Mouse (Mus musculus) forebrain, embryonic 11.5 days (tissue): ENCODE measurements around the gene Gm21969. TPM values are rescaled to one million over a fixed set of nuclear protein-coding genes. Genes with fewer than 3 reads are reported as not detected.

Source experiments
- ATAC-seq: fragments of 200-750 bp; cut with Nextera tagmentation; replicated peaks from 2 replicates; pipeline ENCODE4 v1.8.0; 2017; ENCODE audit warnings: moderate TSS enrichment; ENCODE audit not compliant: low FRiP score
- DNase-seq: peaks from one replicate; pipeline ENCODE4 v3.0.0-alpha.2; 2017; ENCODE audit warnings: low spot score
- H3K27ac ChIP-seq: fragments of 300-500 bp; sonication (generic); 2 replicates; pipeline ENCODE4 v1.5.1; 2014; ENCODE audit warnings: low read depth, low read length
- H3K27me3 ChIP-seq: fragments of 300-500 bp; sonication (generic); 2 replicates; pipeline ENCODE4 v1.6.1; 2014; ENCODE audit warnings: mild to moderate bottlenecking, low read length, mixed read lengths; ENCODE audit not compliant: control insufficient read depth, insufficient read depth
- H3K36me3 ChIP-seq: fragments of 300-500 bp; sonication (generic); 2 replicates; pipeline ENCODE4 v1.6.1; 2014; ENCODE audit warnings: mild to moderate bottlenecking, low read length, moderate library complexity, mixed read lengths; ENCODE audit not compliant: control insufficient read depth, insufficient read depth
- H3K4me1 ChIP-seq: fragments of 300-500 bp; sonication (generic); replicated peaks from 2 replicates; pipeline ENCODE4 v1.6.1; 2014; ENCODE audit warnings: low read length, mixed read lengths; ENCODE audit not compliant: control insufficient read depth, insufficient read depth
- H3K4me2 ChIP-seq: fragments of 300-500 bp; sonication (generic); 2 replicates; pipeline ENCODE4 v1.6.1; 2014; ENCODE audit warnings: low read depth, mild to moderate bottlenecking, low read length, moderate library complexity, mixed read lengths; ENCODE audit not compliant: severe bottlenecking
- H3K4me3 ChIP-seq: fragments of 300-500 bp; sonication (generic); 2 replicates; pipeline ENCODE4 v1.5.1; 2014; ENCODE audit warnings: low read depth, low read length
- H3K9ac ChIP-seq: fragments of 300-500 bp; sonication (generic); 2 replicates; pipeline ENCODE4 v1.6.1; 2014; ENCODE audit warnings: low read length
- H3K9me3 ChIP-seq: fragments of 300-500 bp; sonication (generic); 2 replicates; pipeline ENCODE4 v1.6.1; 2016; ENCODE audit warnings: low read length, mixed read lengths; ENCODE audit not compliant: control insufficient read depth
- WGBS: fragments of 180-500 bp; shearing (Covaris S2); extraction: QIAGEN DNeasy Blood & Tissue Kit; methylation state at CpG from one replicate; pipeline ENCODE4 v1.1.7; 2014; 5-methylcytosine and 5-hydroxymethylcytosine counted together
- polyA plus RNA-seq: library from polyadenylated mRNA; unstranded; fragments of >200 nt; fragmentation: Nextera tagmentation; extraction: Ambion mirVana; gene quantifications from 2 replicates; pipeline ENCODE4 v1.2.1, GENCODE M21; 2014

The Gm21969 gene
- polyA plus RNA-seq, 1 experiment from 2014 or later, result not detected

DNA sequence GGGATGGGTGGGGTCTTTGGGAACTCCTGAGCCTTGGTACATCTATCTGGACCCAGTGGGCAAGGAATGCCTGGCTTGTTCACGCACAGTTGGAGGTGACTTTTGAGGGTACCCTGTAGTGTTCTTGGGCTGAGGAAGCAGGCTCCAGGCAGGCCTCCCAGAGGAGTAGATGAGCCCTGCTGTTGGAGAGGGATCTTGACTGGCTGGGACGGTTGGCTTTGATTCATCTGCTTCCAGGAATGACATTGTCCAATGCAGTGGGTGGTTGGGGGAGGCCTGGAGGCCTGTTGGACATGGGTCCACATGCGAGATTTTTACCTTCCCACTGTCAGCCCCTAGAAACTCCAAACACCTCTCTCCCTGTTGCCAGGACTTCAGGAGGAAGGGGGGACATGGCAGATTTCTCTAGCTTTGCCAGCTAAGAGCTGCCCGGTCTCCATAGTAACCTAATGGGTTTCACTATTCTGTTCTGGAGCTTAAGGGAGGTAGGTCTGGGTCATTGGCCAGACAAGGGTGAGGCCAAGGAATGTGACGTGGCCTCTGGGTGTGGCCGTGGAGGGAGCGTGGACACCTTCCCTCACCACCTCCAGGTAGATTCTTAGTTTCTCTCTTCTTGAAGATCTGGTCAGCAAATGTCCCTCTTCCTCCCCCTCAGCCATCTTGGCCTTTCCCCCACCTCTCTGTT is 28.7 kb downstream of the Gm21969 start:
- ATAC-seq (no peak), DNase-seq (no peak)
- no peak overlapping the region for H3K27ac ChIP-seq
- no peak overlapping the region for H3K4me2 ChIP-seq
- no peak overlapping the region for H3K9ac ChIP-seq
- no peaks in the 10 kb centered on the region for H3K4me1 ChIP-seq
- H3K36me3 ChIP-seq, result no peaks in the 10 kb centered on the region
- WGBS, result 90% methylated on average over 7 of the region's 7 CpGs
- no peaks in the 10 kb centered on the region for H3K27me3 ChIP-seq
- H3K9me3 ChIP-seq, result no peaks in the 10 kb centered on the region
- H3K4me3 ChIP-seq, result no peak overlapping the region

DNA sequence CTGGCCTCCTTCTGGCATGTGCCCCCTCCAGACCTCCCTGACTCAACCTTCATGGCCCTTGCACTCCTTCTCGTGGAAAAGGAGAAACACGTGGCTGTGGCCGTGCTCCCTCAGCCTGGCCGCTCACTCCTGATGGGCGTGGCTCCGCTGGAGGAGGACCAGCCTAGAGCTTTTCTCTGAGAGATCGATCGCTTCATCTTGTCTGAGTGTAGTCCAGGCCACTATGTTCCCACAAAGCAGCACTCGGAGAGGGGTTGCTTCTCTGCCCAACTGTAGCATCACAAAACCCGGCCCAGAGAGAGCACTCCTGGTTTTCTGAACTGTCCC is 29.2 kb downstream of the Gm21969 start:
- 91% methylated on average over 10 of the region's 10 CpGs for WGBS
- ATAC-seq (no peak), DNase-seq (no peak)
- no peaks in the 10 kb centered on the region for H3K36me3 ChIP-seq
- H3K9me3 ChIP-seq, result no peaks in the 10 kb centered on the region
- H3K4me3 ChIP-seq, result no peak overlapping the region
- H3K4me1 ChIP-seq, result no peaks in the 10 kb centered on the region
- H3K4me2 ChIP-seq, result no peak overlapping the region
- H3K27ac ChIP-seq, result no peak overlapping the region
- no peak overlapping the region for H3K9ac ChIP-seq
- no peaks in the 10 kb centered on the region for H3K27me3 ChIP-seq

DNA sequence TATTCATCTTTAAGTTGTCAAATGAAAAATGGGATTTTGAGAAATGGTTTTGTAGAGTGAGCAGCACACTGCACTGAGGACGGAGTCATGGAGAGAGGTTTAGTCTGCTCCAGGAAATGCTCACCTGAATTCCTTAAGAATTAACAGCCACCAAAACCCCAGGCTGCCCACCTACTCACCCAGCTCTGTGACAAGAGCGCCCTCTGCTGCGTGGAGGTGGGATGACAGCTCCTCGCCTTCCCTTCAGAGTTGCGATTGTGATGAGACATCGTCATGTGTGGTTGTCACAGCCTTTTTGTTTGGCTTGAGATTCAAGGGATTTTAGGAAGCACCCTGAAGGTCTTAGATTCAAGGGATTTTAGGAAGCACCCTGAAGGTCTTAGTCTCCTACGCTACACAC is 33.4 kb downstream of the Gm21969 start:
- no peak overlapping the region for H3K27ac ChIP-seq
- no peak overlapping the region for H3K4me2 ChIP-seq
- 31% methylated on average over 7 of the region's 7 CpGs for WGBS
- no peak overlapping the region for H3K9ac ChIP-seq
- ATAC-seq (no peak), DNase-seq (peak; percentile 88)
- H3K4me3 ChIP-seq, result no peak overlapping the region
- peaks cover 3% of the 10 kb centered on the region; the same call in 1 of the 2 replicates for H3K27me3 ChIP-seq
- H3K9me3 ChIP-seq, result no peaks in the 10 kb centered on the region
- peaks cover 8% of the 10 kb centered on the region; the same call in 1 of the 2 replicates for H3K4me1 ChIP-seq
- H3K36me3 ChIP-seq, result no peaks in the 10 kb centered on the region

DNA sequence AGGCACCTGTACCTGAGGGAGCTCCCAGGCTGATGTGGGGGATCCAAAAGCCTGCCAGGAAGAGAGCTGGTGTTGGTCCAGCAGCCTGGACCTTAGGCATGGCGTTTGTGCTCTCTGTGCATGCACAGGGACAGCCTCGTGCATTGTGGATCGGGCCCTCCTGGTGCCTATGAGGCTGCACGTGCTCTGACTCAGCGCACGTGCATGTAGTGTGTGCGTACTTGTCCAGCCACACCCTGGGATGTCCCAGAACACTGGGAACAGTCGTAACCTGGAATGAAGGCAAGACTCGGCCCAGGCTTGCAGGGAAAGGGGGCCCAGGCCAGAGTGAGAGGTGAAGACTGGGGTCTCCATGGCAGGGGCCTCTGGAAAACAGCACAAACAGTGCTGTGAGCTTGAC is 34.9 kb downstream of the Gm21969 start:
- Histone ChIP-seq H3K4me2 (no peak overlapping the region), H3K36me3 (no peaks in the 10 kb centered on the region), H3K4me1 (peaks cover 15% of the 10 kb centered on the region), H3K9ac (no peak overlapping the region), H3K27me3 (peaks cover 6% of the 10 kb centered on the region; the same call in 1 of the 2 replicates), H3K4me3 (no peak overlapping the region), H3K9me3 (no peaks in the 10 kb centered on the region), H3K27ac (no peak overlapping the region)
- no peak for ATAC-seq
- WGBS, result 86% methylated on average over 9 of the region's 9 CpGs
- DNase-seq, result no peak

DNA sequence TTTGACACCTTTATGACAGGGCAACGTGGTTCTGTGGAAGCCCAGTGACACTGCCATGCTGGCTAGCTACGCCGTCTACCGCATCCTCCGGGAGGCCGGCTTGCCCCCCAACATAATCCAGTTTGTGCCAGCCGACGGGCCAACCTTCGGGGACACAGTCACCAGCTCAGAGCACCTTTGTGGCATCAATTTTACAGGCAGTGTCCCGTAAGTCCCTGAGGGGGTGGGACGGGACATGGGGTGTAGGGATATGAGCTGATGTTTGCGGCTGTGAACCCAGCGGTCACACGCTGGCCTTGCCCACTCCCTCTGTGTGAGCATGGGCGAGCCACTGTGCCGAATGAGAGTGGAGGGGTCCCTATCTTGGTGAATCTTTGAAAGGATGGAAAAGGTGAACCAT is 35.4 kb downstream of the Gm21969 start:
- H3K27me3 ChIP-seq, result peaks cover 6% of the 10 kb centered on the region
- no peak overlapping the region for H3K27ac ChIP-seq
- H3K4me3 ChIP-seq, result no peak overlapping the region
- H3K36me3 ChIP-seq, result no peaks in the 10 kb centered on the region
- H3K9ac ChIP-seq, result no peak overlapping the region
- H3K4me2 ChIP-seq, result no peak overlapping the region
- H3K9me3 ChIP-seq, result no peaks in the 10 kb centered on the region
- ATAC-seq, result no peak
- 92% methylated on average over 16 of the region's 16 CpGs for WGBS
- no peak for DNase-seq
- peaks cover 15% of the 10 kb centered on the region for H3K4me1 ChIP-seq

DNA sequence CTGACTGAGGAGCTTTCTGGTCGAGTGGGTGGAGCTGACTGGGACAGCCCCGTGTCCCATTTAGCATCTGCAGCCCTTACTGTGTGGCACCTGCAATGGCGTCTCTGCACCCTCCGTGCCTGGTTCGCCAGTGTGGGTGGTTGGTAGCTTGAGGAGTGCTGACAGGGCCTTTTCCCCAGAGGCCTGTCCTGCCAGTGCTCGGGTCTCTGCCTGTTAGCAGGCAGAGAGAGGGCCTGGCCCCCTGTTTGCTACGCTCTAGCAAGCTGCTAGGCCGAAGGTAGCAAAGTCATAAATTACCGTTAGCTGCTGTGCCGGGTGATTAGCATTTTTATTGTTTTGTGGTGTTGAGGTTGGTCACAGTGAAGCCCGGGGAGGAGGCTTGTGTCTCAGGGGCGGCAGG is 36.8 kb downstream of the Gm21969 start:
- 41% methylated on average over 12 of the region's 12 CpGs for WGBS
- Histone ChIP-seq H3K4me3 (no peak overlapping the region), H3K36me3 (no peaks in the 10 kb centered on the region), H3K9me3 (no peaks in the 10 kb centered on the region), H3K9ac (no peak overlapping the region), H3K27ac (no peak overlapping the region), H3K4me1 (peaks cover 15% of the 10 kb centered on the region), H3K27me3 (peaks cover 8% of the 10 kb centered on the region), H3K4me2 (no peak overlapping the region)
- no peak for DNase-seq
- ATAC-seq, result no peak

DNA sequence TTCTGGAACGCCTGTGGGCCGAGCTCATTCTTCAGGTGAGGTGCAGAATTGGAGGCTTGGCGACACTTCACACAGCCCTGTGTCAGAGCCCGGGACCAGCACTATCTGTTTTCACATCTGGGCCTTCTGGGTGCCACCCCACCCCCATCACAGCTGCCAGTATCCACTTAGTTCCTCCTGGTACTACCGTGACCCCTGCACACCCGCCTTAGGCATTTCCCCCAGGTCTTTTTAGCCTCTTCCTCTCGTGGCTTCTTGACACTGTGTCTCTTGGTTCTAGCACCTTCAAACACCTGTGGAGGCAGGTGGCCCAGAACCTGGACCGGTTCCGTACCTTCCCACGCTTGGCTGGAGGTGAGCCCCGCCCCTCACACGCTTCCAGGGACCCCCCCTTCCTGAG is 37.3 kb downstream of the Gm21969 start:
- no peak for DNase-seq
- WGBS, result 70% methylated on average over 12 of the region's 12 CpGs
- peaks cover 15% of the 10 kb centered on the region for H3K4me1 ChIP-seq
- no peak overlapping the region for H3K27ac ChIP-seq
- no peak overlapping the region for H3K9ac ChIP-seq
- no peak for ATAC-seq
- peaks cover 8% of the 10 kb centered on the region for H3K27me3 ChIP-seq
- H3K4me3 ChIP-seq, result no peak overlapping the region
- no peaks in the 10 kb centered on the region for H3K36me3 ChIP-seq
- H3K4me2 ChIP-seq, result no peak overlapping the region
- H3K9me3 ChIP-seq, result no peaks in the 10 kb centered on the region

DNA sequence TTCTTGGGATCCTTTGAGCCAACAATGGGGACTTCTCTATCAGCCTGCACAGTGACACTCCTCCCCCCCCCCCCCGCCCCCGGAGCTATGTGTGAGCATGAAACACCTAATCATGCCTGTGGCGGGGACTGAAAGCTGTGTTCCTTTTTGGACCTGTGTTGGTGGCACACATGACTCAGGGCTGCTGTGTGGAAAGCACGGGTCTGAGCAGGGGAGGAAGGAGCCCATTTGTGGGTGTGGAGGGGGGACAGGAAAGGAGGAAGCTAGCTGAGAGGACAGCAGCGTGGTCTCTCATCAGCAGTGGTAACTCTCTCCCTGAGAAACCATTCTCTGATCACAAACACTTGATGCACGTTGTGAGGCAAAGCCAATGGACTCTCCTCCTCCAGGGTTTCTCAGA is 37.8 kb downstream of the Gm21969 start:
- Histone ChIP-seq H3K27ac (no peak overlapping the region), H3K36me3 (no peaks in the 10 kb centered on the region), H3K4me1 (peaks cover 15% of the 10 kb centered on the region), H3K4me2 (no peak overlapping the region), H3K9me3 (no peaks in the 10 kb centered on the region), H3K27me3 (peaks cover 8% of the 10 kb centered on the region), H3K4me3 (no peak overlapping the region), H3K9ac (no peak overlapping the region)
- no peak for DNase-seq
- 65% methylated on average over 6 of the region's 6 CpGs for WGBS
- no peak for ATAC-seq

DNA sequence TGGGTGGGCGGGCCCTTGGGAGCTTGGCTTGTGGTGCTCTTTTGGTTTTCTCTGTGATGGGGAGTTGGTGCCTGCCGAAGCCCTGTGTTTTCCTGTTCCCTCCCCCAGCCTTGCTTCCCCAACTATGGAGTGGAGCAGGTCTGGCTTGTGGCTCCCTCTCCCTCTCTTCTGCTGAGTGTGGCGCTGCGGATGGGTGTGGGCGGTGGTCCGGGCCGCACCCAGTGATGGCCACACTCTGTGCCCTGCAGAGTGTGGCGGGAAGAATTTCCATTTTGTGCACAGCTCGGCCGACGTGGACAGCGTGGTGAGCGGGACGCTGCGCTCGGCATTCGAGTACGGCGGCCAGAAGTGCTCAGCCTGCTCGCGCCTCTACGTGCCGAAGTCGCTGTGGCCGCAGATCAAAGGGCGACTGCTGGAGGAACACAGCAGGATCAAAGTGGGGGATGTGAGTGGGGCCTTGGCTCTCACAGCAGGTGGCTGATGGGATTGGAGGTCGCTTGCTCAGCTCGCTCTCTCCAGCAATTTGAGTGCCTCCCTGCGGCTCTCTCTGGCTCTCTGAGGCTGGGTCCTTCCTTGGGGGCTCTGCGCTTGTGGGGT is 38.9 kb downstream of the Gm21969 start:
- peak overlapping the region; percentile 46 for H3K4me2 ChIP-seq
- H3K4me1 ChIP-seq, result peaks cover 15% of the 10 kb centered on the region
- ATAC-seq (0 out of 2 replicates have a peak, but pooled peaks have one; percentile 53), DNase-seq (peak; percentile 72)
- no peaks in the 10 kb centered on the region for H3K9me3 ChIP-seq
- H3K9ac ChIP-seq, result peak overlapping the region; percentile 43
- H3K27ac ChIP-seq, result no peak overlapping the region
- H3K4me3 ChIP-seq, result no peak overlapping the region
- H3K36me3 ChIP-seq, result no peaks in the 10 kb centered on the region
- 1% methylated on average over 30 of the region's 30 CpGs for WGBS
- peaks cover 8% of the 10 kb centered on the region for H3K27me3 ChIP-seq
